Mouse (Mus musculus) hindbrain, embryonic 12.5 days (tissue): ENCODE results near the gene Sp4. TPM values are rescaled to one million over a fixed set of nuclear protein-coding genes. Genes with fewer than 3 reads are reported as not detected.

ENCODE experiments used
- ATAC-seq: fragments of 200-750 bp; cut with Nextera tagmentation; 2 replicates; pipeline ENCODE4 v1.8.0; 2017; ENCODE audit warnings: moderate TSS enrichment; ENCODE audit not compliant: low FRiP score
- H3K27ac ChIP-seq: fragments of 300-500 bp; sonication (generic); 2 replicates; pipeline ENCODE4 v1.5.1; 2016; ENCODE audit warnings: mild to moderate bottlenecking
- H3K27me3 ChIP-seq: fragments of 300-500 bp; sonication (generic); 2 replicates; pipeline ENCODE4 v1.6.1; 2016; ENCODE audit warnings: mild to moderate bottlenecking
- H3K36me3 ChIP-seq: fragments of 300-500 bp; sonication (generic); 2 replicates; pipeline ENCODE4 v1.6.1; 2016; ENCODE audit warnings: mild to moderate bottlenecking
- H3K4me1 ChIP-seq: fragments of 300-500 bp; sonication (generic); 2 replicates; pipeline ENCODE4 v1.6.1; 2016
- H3K4me2 ChIP-seq: fragments of 300-500 bp; sonication (generic); replicated peaks from 2 replicates; pipeline ENCODE4 v1.6.1; 2016; ENCODE audit warnings: mild to moderate bottlenecking
- H3K4me3 ChIP-seq: fragments of 300-500 bp; sonication (generic); 2 replicates; pipeline ENCODE4 v1.5.1; 2016; ENCODE audit warnings: mild to moderate bottlenecking
- H3K9ac ChIP-seq: fragments of 300-500 bp; sonication (generic); 2 replicates; pipeline ENCODE4 v1.6.1; 2016; ENCODE audit warnings: mild to moderate bottlenecking, moderate library complexity
- H3K9me3 ChIP-seq: fragments of 300-500 bp; sonication (generic); replicated peaks from 2 replicates; pipeline ENCODE4 v1.6.1; 2016; ENCODE audit warnings: mild to moderate bottlenecking
- WGBS: fragments of 180-500 bp; shearing (Covaris S2); methylation state at CpG from one replicate; pipeline ENCODE4 v1.1.7; 2016; 5-methylcytosine and 5-hydroxymethylcytosine counted together
- polyA plus RNA-seq: library from polyadenylated mRNA; unstranded; fragments of >200 nt; fragmentation: Nextera tagmentation; extraction: Ambion mirVana; gene quantifications from 2 replicates; pipeline ENCODE4 v1.2.1, GENCODE M21; 2016

The Sp4 gene
- 20.1 and 22.4 TPM in 2 replicates for polyA plus RNA-seq

DNA sequence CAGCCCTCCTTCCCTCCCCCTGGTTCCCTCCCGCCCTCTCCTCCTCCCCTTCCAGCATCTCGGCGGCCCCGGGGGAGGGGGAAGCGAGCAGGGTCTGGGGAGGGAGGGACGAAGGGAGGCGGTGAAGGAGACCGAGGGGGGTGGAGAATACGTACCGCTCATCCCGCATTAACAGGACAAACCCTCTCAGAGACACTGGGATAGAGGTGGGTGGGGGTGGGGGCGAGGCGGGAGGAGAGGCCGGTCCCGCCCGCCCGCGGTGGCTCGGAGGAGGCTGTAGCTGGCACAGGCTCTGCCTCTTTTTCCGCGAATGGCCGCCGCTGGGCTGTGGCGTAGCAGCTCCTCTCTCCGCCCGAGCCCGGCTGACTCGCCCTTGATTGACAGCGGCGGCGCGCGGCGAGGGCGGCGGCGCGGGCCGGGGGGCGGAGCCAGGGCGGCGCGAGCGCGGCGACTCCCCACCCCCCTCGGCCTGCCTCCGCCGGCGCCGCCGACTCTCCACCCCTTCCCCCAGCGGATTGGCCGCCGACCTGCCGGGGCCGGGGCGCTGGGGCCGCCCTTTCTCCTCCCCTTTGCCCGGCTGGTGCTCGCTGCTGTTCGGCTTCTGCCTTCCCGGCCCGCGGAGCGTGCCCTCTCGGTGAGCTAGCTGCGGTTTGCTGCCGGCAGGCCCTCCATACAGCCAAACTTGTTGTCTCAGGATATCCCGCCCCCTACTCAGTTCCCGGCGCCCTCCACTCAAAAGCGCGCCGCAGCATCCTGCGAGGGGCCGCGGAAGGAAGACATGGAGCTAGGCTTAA is at the start of gene Sp4:
Sp4 (minus strand) TSS at position 369 of the 794 bp plus-strand sequence.
- Histone ChIP-seq H3K36me3 (no peaks in the 10 kb centered on the region), H3K4me2 (peak within 1 kb of the TSS; percentile 54), H3K4me3 (peak within 1 kb of the TSS; percentile 78), H3K27me3 (no peaks in the 10 kb centered on the region), H3K4me1 (peaks cover 28% of the 10 kb centered on the region), H3K9me3 (no peaks in the 10 kb centered on the region), H3K9ac (peak within 1 kb of the TSS; percentile 70), H3K27ac (peak within 1 kb of the TSS; percentile 97)
- WGBS, result 0% methylated on average over 40 of the region's 78 CpGs
- peak; percentile 92 for ATAC-seq

DNA sequence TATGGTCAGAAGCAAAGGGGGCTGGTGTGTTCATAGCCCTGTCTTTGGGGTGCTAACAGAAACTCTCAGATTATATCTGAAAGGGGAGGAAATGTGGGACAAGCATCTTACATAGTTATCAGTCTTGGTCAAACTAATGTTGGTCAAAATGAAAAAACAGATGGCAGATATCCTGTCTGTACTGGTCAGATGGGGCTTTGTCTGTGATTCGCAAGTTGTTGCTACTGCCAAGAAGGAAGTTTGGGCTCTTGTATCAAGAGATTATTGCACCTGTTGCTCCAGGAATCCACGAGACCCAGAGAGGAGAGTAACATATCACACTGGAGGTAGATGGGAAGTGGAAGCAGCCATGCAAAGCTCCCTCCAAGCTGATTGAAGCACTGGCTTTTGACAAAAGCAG is 37.9 kb upstream of the Sp4 start:
- WGBS, result 79% methylated on average over 2 of the region's 2 CpGs
- no peaks in the 10 kb centered on the region for H3K4me1 ChIP-seq
- no peak overlapping the region for H3K9ac ChIP-seq
- no peak for ATAC-seq
- no peak overlapping the region for H3K4me3 ChIP-seq
- no peaks in the 10 kb centered on the region for H3K9me3 ChIP-seq
- H3K36me3 ChIP-seq, result no peaks in the 10 kb centered on the region
- H3K4me2 ChIP-seq, result no peak overlapping the region
- no peak overlapping the region for H3K27ac ChIP-seq
- H3K27me3 ChIP-seq, result no peaks in the 10 kb centered on the region

DNA sequence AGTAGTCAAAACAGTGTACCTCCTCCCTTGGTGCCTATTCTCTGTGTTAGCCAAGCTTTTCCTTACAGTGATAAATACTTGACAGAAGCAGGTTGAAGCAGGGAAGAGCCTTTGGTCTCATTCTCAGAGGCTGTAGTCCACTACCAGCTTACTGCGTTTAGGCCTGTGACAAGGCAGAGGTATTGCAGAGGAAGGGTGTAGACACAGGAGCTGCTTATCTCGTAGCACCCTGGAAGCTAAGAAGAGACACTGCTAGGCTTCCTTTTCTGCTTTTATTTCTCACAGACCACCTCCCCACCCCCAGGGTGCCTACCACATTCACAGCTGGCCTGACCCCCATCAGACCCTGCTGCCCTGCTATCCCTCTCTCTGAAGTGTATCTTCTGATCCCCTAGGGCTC is 37.0 kb upstream of the Sp4 start:
- 67% methylated on average over 2 of the region's 2 CpGs for WGBS
- Histone ChIP-seq H3K27ac (no peak overlapping the region), H3K36me3 (no peaks in the 10 kb centered on the region), H3K9ac (no peak overlapping the region), H3K27me3 (no peaks in the 10 kb centered on the region), H3K4me1 (no peaks in the 10 kb centered on the region), H3K4me3 (no peak overlapping the region), H3K9me3 (no peaks in the 10 kb centered on the region), H3K4me2 (no peak overlapping the region)
- no peak for ATAC-seq

DNA sequence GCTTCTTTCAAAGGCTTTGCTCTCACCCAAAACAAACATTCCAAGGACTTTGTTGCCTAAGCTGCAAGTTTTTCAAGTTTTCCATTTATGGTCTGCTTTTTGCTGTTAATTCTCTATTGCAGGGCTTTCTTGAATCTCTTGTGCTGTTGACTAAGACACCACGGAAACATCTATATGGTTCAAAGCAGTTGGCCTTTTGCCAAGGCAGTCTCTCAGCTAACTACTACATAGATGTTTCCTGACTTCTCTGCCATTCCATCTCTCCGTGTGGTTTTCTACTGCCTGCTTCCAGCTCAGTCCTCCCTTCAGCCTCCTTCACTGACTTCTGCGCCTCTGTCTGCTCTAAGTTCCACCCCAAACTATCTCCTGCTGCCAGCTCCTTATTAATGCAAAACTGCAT is 36.1 kb upstream of the Sp4 start:
- Histone ChIP-seq H3K27ac (no peak overlapping the region), H3K36me3 (no peaks in the 10 kb centered on the region), H3K4me1 (no peaks in the 10 kb centered on the region), H3K4me2 (no peak overlapping the region), H3K9me3 (no peaks in the 10 kb centered on the region), H3K9ac (no peak overlapping the region), H3K27me3 (no peaks in the 10 kb centered on the region), H3K4me3 (no peak overlapping the region)
- WGBS, result 83% methylated on average over 3 of the region's 3 CpGs
- no peak for ATAC-seq

DNA sequence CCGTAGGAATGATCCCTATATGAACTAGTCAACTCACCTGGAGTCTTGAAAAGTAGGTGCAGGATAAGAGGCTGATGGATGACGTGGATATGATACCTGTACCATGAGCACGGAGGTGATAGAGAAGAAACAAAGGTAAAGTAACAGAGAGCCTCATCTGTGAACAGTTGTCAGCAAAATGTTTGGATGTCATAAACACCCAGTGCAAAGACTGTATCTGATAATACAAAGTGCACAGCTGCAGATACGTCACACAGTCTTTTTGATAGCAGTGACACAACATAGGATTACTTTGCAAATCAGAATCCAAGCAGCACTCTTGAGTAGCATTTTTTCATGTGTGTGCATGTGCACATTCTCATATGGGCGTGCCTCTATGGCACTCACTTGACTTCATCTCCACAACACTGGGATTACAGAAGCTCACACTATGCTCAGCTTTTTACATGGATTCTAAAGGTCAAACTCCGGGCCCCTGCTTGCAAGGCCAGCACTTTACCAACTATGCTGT is 27.6 kb upstream of the Sp4 start:
- Histone ChIP-seq H3K4me3 (no peak overlapping the region), H3K9ac (no peak overlapping the region), H3K9me3 (no peaks in the 10 kb centered on the region), H3K27me3 (no peaks in the 10 kb centered on the region), H3K4me1 (no peaks in the 10 kb centered on the region), H3K36me3 (no peaks in the 10 kb centered on the region), H3K4me2 (no peak overlapping the region), H3K27ac (no peak overlapping the region)
- ATAC-seq, result no peak
- 88% methylated on average over 6 of the region's 6 CpGs for WGBS

DNA sequence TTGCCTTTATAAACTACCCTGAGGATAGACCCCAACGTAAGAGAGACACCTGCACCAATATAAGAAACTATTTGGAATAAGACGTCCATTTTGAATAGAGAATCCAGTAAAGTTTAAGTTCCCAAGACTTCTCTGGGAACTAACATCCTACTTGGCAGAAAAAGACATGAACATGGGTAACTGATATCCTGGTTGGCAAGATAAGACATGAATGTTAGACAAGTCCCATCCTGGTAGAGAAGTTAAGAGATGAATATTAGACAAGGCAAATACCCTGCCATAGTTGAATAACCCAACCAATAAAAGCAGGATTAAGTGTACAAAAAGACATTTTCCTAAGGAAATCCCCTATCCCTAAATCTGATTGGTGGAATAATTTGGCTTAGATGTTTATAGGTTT is 26.3 kb upstream of the Sp4 start:
- no peaks in the 10 kb centered on the region for H3K4me1 ChIP-seq
- no peaks in the 10 kb centered on the region for H3K36me3 ChIP-seq
- no peak overlapping the region for H3K9ac ChIP-seq
- H3K27ac ChIP-seq, result no peak overlapping the region
- no peaks in the 10 kb centered on the region for H3K27me3 ChIP-seq
- H3K4me3 ChIP-seq, result no peak overlapping the region
- H3K4me2 ChIP-seq, result no peak overlapping the region
- 81% methylated on average over 2 of the region's 2 CpGs for WGBS
- no peak for ATAC-seq
- H3K9me3 ChIP-seq, result no peaks in the 10 kb centered on the region

DNA sequence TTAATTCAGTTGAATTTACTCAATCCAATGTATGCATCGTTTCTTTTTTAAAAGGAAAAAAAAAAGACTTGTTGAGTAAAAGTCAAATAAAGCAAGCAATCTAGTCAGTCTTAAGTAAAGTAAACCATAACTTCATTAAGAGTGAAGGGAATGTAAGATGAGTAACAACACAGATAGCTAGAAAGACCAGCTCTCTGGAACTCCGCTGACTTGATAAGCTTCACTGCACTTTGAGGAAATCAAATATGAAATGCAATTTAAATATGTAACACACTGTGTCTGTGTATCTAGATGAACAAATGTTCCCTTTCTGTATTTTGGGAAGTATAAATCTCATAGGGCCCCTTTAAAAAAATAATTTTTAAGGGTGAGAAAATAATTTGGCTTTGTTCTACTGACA is 24.9 kb upstream of the Sp4 start:
- ATAC-seq, result no peak
- H3K27ac ChIP-seq, result no peak overlapping the region
- 91% methylated on average over 2 of the region's 2 CpGs for WGBS
- no peak overlapping the region for H3K4me2 ChIP-seq
- no peaks in the 10 kb centered on the region for H3K9me3 ChIP-seq
- no peak overlapping the region for H3K9ac ChIP-seq
- H3K4me3 ChIP-seq, result no peak overlapping the region
- H3K36me3 ChIP-seq, result no peaks in the 10 kb centered on the region
- no peaks in the 10 kb centered on the region for H3K27me3 ChIP-seq
- no peaks in the 10 kb centered on the region for H3K4me1 ChIP-seq

DNA sequence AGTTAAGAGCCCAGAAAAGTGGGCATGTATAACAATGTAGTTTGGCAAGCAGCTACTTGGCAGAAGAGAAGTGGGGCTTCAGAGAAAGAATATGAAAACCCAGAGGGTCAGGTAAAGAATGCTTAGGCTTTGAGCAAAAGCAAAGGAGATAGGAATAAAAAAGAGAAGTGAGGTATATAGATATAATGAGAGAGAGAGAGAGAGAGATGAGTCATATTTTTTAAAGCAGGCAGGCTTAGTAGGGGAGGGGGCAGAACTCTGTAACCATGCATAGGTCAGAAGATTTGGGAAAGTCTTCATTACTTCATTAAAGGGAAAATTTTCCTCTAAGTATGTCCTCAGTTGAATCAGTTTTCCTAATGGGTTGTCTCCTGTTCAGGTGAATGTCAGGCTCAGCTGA is 18.8 kb upstream of the Sp4 start:
- Histone ChIP-seq H3K9me3 (no peaks in the 10 kb centered on the region), H3K27me3 (no peaks in the 10 kb centered on the region), H3K9ac (no peak overlapping the region), H3K4me3 (no peak overlapping the region), H3K4me1 (no peaks in the 10 kb centered on the region), H3K36me3 (no peaks in the 10 kb centered on the region), H3K4me2 (no peak overlapping the region), H3K27ac (no peak overlapping the region)
- no peak for ATAC-seq

DNA sequence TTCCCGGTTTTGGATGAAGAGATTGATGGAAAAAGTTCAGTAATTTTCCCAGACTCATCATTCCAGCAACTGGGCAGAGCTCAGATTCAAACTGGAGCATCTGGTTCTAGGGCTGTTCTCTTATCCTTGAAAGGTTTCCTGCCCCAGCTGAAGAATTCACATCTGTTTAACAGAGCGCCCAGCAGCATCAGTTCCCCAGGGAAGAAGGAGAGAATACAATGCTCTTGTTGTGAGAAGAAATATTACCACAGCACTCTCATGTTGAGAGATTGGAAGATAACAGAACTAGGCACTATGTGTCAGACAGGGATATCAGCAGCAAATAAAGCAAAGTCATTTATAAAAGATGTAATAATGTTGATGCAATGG is 13.2 kb upstream of the Sp4 start:
- 64% methylated on average over 2 of the region's 2 CpGs for WGBS
- Histone ChIP-seq H3K4me1 (no peaks in the 10 kb centered on the region), H3K36me3 (no peaks in the 10 kb centered on the region), H3K27ac (no peak overlapping the region), H3K4me3 (no peak overlapping the region), H3K4me2 (no peak overlapping the region), H3K9me3 (no peaks in the 10 kb centered on the region), H3K27me3 (no peaks in the 10 kb centered on the region), H3K9ac (no peak overlapping the region)
- no peak for ATAC-seq

DNA sequence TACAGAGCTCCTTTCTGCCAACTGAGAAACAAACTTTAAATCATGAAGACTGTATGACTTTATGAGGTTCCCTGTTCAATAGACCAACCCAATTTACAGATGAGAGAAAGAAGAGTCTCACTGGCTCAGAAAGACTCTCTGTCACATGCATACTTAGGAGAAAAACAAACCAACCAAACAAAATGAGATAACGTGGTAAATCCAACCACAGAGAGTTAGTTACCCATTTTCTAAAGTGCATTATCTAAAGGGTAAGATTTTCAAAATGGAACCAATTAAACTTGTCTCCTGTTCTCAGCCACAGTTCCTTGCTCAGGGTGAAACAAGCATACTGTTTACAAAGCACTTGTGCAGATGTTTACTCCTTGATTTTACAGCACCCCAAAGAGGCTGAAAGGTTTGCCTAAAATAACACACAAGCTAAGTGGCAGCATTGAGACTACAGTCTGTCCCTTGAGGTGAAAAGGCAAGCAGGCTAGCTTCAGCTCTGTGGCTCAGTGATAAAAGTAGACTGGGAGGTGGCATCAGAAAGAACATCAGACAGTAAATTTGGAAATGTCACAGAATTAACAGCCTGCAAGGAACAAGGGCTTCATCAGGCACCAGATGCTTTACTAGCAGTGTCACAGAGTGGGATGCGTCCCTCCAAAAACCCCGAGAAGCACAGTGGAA is 12.7 kb upstream of the Sp4 start:
- no peak for ATAC-seq
- Histone ChIP-seq H3K27ac (no peak overlapping the region), H3K4me2 (no peak overlapping the region), H3K27me3 (no peaks in the 10 kb centered on the region), H3K4me3 (no peak overlapping the region), H3K9me3 (no peaks in the 10 kb centered on the region), H3K4me1 (no peaks in the 10 kb centered on the region), H3K36me3 (no peaks in the 10 kb centered on the region), H3K9ac (no peak overlapping the region)
- 73% methylated on average over 3 of the region's 3 CpGs for WGBS

DNA sequence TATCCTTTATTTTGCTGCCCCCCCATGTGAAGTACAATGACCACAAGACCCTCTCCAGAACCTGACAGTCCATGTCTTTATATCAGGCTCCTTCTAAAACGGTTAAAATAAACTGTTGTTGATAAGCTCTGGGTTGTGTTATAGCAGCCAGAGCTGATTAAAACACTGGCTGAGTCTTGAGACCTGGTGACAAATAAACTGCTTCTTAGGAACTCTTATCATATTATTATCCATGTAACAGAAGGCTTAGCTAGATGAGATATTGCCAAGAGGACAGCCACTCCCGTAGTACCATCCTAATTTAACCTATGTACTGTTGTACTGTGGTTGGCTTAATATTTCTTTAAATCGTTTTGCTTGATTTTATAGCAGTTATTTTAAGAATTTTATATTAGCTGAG is 2.3 kb upstream of the Sp4 start:
- H3K27me3 ChIP-seq, result no peaks in the 10 kb centered on the region
- H3K4me1 ChIP-seq, result peaks cover 19% of the 10 kb centered on the region
- H3K4me2 ChIP-seq, result no peak overlapping the region
- no peaks in the 10 kb centered on the region for H3K9me3 ChIP-seq
- 92% methylated on average over 3 of the region's 3 CpGs for WGBS
- H3K4me3 ChIP-seq, result no peak overlapping the region
- no peak overlapping the region for H3K9ac ChIP-seq
- no peak for ATAC-seq
- no peaks in the 10 kb centered on the region for H3K36me3 ChIP-seq
- no peak overlapping the region for H3K27ac ChIP-seq

DNA sequence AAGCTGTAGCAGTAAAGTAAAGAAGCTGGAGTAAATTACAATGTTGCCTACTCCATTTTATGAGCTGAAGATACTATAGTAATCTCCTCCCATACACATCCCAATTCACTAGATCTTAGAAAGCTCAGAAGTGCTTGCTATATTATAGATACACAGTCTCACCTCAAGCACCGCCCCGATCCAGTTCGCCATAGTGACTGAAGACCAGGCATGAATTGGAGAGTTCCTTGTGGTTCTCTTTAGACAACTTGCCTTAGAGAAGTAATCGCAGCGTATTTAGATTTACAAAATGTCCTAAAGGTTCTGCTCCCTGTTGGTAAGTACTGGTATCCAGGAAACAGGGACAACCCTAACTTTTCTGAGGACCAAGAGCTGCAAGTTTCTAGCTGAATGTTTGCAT is 1.8 kb upstream of the Sp4 start:
- Histone ChIP-seq H3K4me3 (peak overlapping the region; percentile 78; the same call in 1 of the 2 replicates), H3K36me3 (no peaks in the 10 kb centered on the region)

More for the DNA sequence above, 1.8 kb upstream of the Sp4 start:
- Histone ChIP-seq H3K9ac (no peak overlapping the region), H3K4me2 (peak overlapping the region; percentile 54), H3K27me3 (no peaks in the 10 kb centered on the region), H3K4me1 (peaks cover 22% of the 10 kb centered on the region), H3K27ac (no peak overlapping the region), H3K9me3 (no peaks in the 10 kb centered on the region)
- ATAC-seq, result no peak
- 95% methylated on average over 5 of the region's 5 CpGs for WGBS
